Mouse (Mus musculus): ENCODE data around the gene Hmbs. TPM values are rescaled to one million over a fixed set of nuclear protein-coding genes. Genes with fewer than 3 reads are reported as not detected.

Hmbs gene
- total and polyA plus RNA-seq, 3 experiments: 65.1 to 74.0 (median 73.7) TPM

DNA sequence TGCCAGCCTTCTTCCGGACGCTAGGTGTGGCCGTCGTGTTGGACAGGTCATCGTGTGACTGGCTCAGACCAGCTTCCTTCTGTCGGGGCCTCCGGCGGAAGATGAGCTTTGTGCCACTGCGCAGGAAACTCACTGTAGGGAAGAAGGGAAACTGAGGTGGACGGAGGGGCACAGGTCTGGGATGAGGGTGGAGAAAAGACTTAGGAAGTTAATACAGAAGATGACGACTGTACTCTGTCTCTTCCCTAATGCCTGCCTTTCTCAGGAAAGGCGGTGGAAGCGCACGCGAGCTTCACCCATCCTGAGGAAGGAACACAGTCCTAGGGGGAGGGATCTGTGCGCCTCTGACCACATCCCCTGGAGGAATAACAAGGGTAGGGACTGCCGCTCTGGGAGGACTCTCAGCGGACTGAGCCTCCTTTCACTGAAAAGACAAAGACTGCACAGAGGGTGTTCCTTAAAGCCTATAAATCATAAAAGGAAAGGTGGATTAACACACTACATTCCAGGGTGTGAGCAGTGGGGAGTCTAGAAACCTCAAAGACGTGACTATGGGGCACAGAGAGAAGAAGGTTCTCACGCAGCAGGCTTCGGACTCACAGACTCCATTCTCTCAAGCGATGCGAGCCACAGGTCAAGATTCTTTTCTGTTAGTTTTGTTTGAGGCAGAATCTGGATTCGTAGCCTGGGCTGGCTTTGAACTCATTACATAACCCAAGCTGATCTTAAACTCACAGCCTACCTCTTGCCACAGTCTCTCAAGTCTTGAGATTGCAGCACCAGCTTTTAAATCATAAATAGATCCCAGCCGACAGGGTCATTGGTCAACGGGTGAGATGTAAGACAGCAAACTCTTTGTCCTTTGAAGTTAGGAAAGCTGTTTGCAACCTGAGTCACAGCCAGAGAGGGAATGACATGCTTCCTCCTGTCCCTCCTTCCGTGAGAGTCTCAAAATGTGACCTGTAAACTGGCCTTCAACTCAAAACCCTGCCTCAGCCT, 32.6 kb downstream of the Hmbs start:
- H3K4me3 ChIP-seq (replicated peaks in 1 of 3; ENCODE audit: low read depth in 2 of 3, low read length in 2 of 3, poor library complexity in 1 of 3): no peak overlapping the region
- in situ Hi-C loops (cut with MboI; ENCODE audit: low pct_ligation_motif_present, low pct_unique_long_range_greater_than_20kb, low sequenced_read_pairs) (no loop called here), dilution Hi-C loops (cut with MboI; ENCODE audit: extremely low pct_ligation_motif_present, extremely low pct_unique_long_range_greater_than_20kb, low sequenced_read_pairs) (no loop called here)
- no peaks in the 10 kb centered on the region for H3K79me2 ChIP-seq (replicated peaks; ENCODE audit: control insufficient read depth, extremely low read depth, insufficient read depth, poor library complexity, severe bottlenecking)
- no peak overlapping the region for H3K27ac ChIP-seq (ENCODE audit: insufficient read depth, low read depth)
- no peak overlapping the region for H3K4me2 ChIP-seq (ENCODE audit: insufficient read depth, low read depth, poor library complexity, severe bottlenecking)
- H3K36me3 ChIP-seq (replicated peaks in 1 of 2; ENCODE audit: control insufficient read depth in 1 of 2, insufficient read depth in 1 of 2, low read length in 1 of 2): peaks cover 29 to 62% of the 10 kb centered on the region in 2 experiments
- DNase-seq (ENCODE audit: extremely low read depth): no peak
- H3K9me3 ChIP-seq (replicated peaks; ENCODE audit: low read length): no peaks in the 10 kb centered on the region
- H3K4me1 ChIP-seq (ENCODE audit: control insufficient read depth in 1 of 2, insufficient read depth in 2 of 2): peaks cover 0 to 22% of the 10 kb centered on the region in 2 experiments; a peak in 2 of 4 replicates
- H3K9ac ChIP-seq (ENCODE audit: insufficient read depth, low read depth): no peak overlapping the region
- TF ChIP-seq ZNF384 (IDR thresholded peaks at IDR 0.05; ENCODE audit: low read depth, low read length) (no peak), SIN3A (IDR thresholded peaks at IDR 0.05; ENCODE audit: low read length) (no peak), NELFE (IDR thresholded peaks at IDR 0.05; ENCODE audit: low read depth, low read length) (no peak), JUND (conservative IDR thresholded peaks at IDR 0.05; ENCODE audit: low read depth, low read length) (no peak), RCOR1 (conservative IDR thresholded peaks at IDR 0.05; ENCODE audit: low read depth, low read length) (no peak), MEF2A (IDR thresholded peaks at IDR 0.05; ENCODE audit: borderline replicate concordance, low read depth, low read length) (no peak), IRF4 (IDR thresholded peaks at IDR 0.05; ENCODE audit: low read depth, low read length) (no peak), MAFK (IDR thresholded peaks at IDR 0.05; ENCODE audit: insufficient replicate concordance, low read length) (no peak), ZMIZ1 (IDR thresholded peaks at IDR 0.05; ENCODE audit: low read depth, low read length) (no peak), MYC (IDR thresholded peaks at IDR 0.05; ENCODE audit: low read depth, low read length) (no peak)
- no peaks in the 10 kb centered on the region for H3K27me3 ChIP-seq (replicated peaks)

DNA sequence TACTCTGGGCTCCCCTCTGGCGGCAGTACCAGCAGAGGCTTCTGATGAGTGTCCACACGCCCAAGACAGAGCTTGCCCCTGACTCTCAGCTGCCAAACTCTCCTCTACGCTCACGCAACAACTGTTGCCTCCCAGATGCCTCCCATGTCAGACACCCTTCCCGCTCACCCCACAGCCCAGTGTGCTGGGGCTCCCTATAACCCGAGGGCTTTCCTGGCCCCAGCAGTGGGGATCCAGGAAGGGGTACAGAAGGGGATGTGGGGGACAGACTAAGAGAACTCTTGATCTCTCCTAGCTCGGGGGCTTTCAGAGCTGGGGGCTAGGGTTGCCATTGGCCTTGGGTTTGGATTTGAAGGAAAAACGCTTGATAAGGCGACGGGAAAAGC, 33.3 kb downstream of the Hmbs start:
- Histone ChIP-seq H3K27me3 (replicated peaks) (no peaks in the 10 kb centered on the region), H3K9ac (ENCODE audit: insufficient read depth, low read depth) (no peak overlapping the region), H3K4me3 (replicated peaks in 1 of 3; ENCODE audit: low read depth in 2 of 3, low read length in 2 of 3, poor library complexity in 1 of 3) (no peak overlapping the region), H3K79me2 (replicated peaks; ENCODE audit: control insufficient read depth, extremely low read depth, insufficient read depth, poor library complexity, severe bottlenecking) (no peaks in the 10 kb centered on the region), H3K27ac (ENCODE audit: insufficient read depth, low read depth) (no peak overlapping the region), H3K4me2 (ENCODE audit: insufficient read depth, low read depth, poor library complexity, severe bottlenecking) (no peak overlapping the region), H3K4me1 (ENCODE audit: control insufficient read depth in 1 of 2, insufficient read depth in 2 of 2) (peaks cover 0 to 24% of the 10 kb centered on the region in 2 experiments; a peak in 2 of 4 replicates), H3K9me3 (replicated peaks; ENCODE audit: low read length) (no peaks in the 10 kb centered on the region), H3K36me3 (replicated peaks in 1 of 2; ENCODE audit: control insufficient read depth in 1 of 2, insufficient read depth in 1 of 2, low read length in 1 of 2) (peaks cover 22 to 56% of the 10 kb centered on the region in 2 experiments)
- dilution Hi-C loops (cut with MboI; ENCODE audit: extremely low pct_ligation_motif_present, extremely low pct_unique_long_range_greater_than_20kb, low sequenced_read_pairs): no loop called here
- DNase-seq (ENCODE audit: extremely low read depth): no peak
- in situ Hi-C loops (cut with MboI; ENCODE audit: low pct_ligation_motif_present, low pct_unique_long_range_greater_than_20kb, low sequenced_read_pairs): no loop called here
- TF ChIP-seq UBTF (IDR thresholded peaks at IDR 0.05; ENCODE audit: low read depth, low read length) (no peak), ETS1 (conservative IDR thresholded peaks at IDR 0.05; ENCODE audit: low read depth, low read length) (no peak), SMC3 (IDR thresholded peaks at IDR 0.05; ENCODE audit: low read depth, low read length) (no peak), POLR2AphosphoS2 (IDR thresholded peaks at IDR 0.05; ENCODE audit: low read depth, low read length) (no peak), JUN (IDR thresholded peaks at IDR 0.05; ENCODE audit: insufficient read depth, low read depth, low read length) (no peak), KAT2A (IDR thresholded peaks at IDR 0.05; ENCODE audit: insufficient replicate concordance, low read length) (no peak), RCOR1 (conservative IDR thresholded peaks at IDR 0.05; ENCODE audit: low read depth, low read length) (no peak), USF2 (conservative IDR thresholded peaks at IDR 0.05; ENCODE audit: low read depth, low read length) (no peak), ZKSCAN1 (IDR thresholded peaks at IDR 0.05; ENCODE audit: borderline replicate concordance, low read depth, low read length) (no peak), POLR2A (IDR thresholded peaks at IDR 0.05; ENCODE audit: low read depth, low read length) (no peak), MEF2A (IDR thresholded peaks at IDR 0.05; ENCODE audit: borderline replicate concordance, low read depth, low read length) (no peak), MAFK (IDR thresholded peaks at IDR 0.05; ENCODE audit: insufficient replicate concordance, low read length) (no peak), CHD1 (IDR thresholded peaks at IDR 0.05; ENCODE audit: low read depth, low read length) (no peak), MXI1 (IDR thresholded peaks at IDR 0.05; ENCODE audit: low read depth, low read length) (no peak)

Measured in CH12.LX (cell line).